Comparison of ENCODE assay signal across 30 mouse cellular contexts in genomic region chr6:42540681-42541080, GRCm38 (mm10). TPM values are rescaled to one million over a fixed set of nuclear protein-coding genes. Genes with fewer than 3 reads are reported as not detected.
DNase-seq lines count a peak whose midpoint lies in the region; ATAC-seq and TF ChIP-seq lines count a peak whose summit lies in the region.
"Had no signal": no experiment of that assay in that cellular context is flagged by ENCODE, and none has a peak within 500 bp of the region (broad histone marks: within the 10 kb centered on the region; RNA-seq: fewer than 3 reads in every experiment).

No protein-coding gene starts in this region.

- H3K4me1 ChIP-seq in embryonic fibroblast, embryonic 13.5 days (ENCODE audit: control insufficient read depth, insufficient read depth, low read length) = peaks cover 11% of the 10 kb centered on the region
- H3K4me1 ChIP-seq: forebrain, embryonic 12.5 days; hindbrain, embryonic 10.5 days; kidney, embryonic 15.5 days had no signal

- peak; percentile 8 for DNase-seq in embryo, embryonic 10 days (ENCODE audit: low spot score)
- no peak for DNase-seq in embryo, embryonic 9.5 days (ENCODE audit: extremely low spot score)
- DNase-seq in embryo, embryonic 10.5 days (ENCODE audit: low spot score) = peak; percentile 37
- no peak for DNase-seq in MN1 (ENCODE audit: low spot score)
- DNase-seq in gastrocnemius, adult 8-10 months (ENCODE audit: low spot score in 2 of 2) = no peak
- DNase-seq: adrenal gland, adult 8-10 months; adrenal gland, postnatal 36 days; cerebellum, adult 11 months; cerebellum, adult 8-10 months; cerebellum, postnatal 14 days; gastrocnemius, adult 2 months; gastrocnemius, postnatal 36 days; heart, adult 2 months; kidney, adult 2 months had no signal

- no peak for TF ChIP-seq POLR2A in embryonic fibroblast, embryonic 13.5 days (IDR thresholded peaks at IDR 0.05; ENCODE audit: low read depth, low read length)

- peak overlapping the region; percentile 98 for H3K27ac ChIP-seq in embryonic fibroblast, embryonic 13.5 days (ENCODE audit: insufficient read depth, low read length)
- H3K27ac ChIP-seq: embryonic facial prominence, embryonic 15.5 days; forebrain, embryonic 12.5 days; gastrocnemius, adult 2 months; heart, adult 2 months; hindbrain, embryonic 10.5 days; hindbrain, embryonic 14.5 days; kidney, embryonic 15.5 days had no signal

- TF ChIP-seq CTCF in embryonic fibroblast, embryonic 13.5 days (IDR thresholded peaks at IDR 0.05; ENCODE audit: borderline replicate concordance, insufficient read depth, low read length) = no peak

- H3K4me3 ChIP-seq in embryonic fibroblast, embryonic 13.5 days (ENCODE audit: insufficient read depth, low read length) = no peak overlapping the region
- H3K4me3 ChIP-seq: embryonic facial prominence, embryonic 15.5 days; forebrain, embryonic 12.5 days; gastrocnemius, adult 2 months; heart, adult 2 months; hindbrain, embryonic 10.5 days; kidney, embryonic 15.5 days had no signal

- no peak for ATAC-seq in erythroblast, adult 5-6 weeks (replicated peaks; ENCODE audit: low FRiP score, poor library complexity, severe bottlenecking)
- ATAC-seq: forebrain, embryonic 16.5 days; intestine, embryonic 16.5 days had no signal

RNA-seq across cellular contexts. Expression of gene Olfr455, which starts 6.7 kb away (rescaled TPM):
- polyA plus RNA-seq in embryonic fibroblast, embryonic 13.5 days (2011; ENCODE audit: insufficient read length, low read depth, missing spikeins) = not detected in 2 replicates
- total RNA-seq in erythroblast, adult 5-6 weeks (2015; ENCODE audit: low replicate concordance) = not detected in 2 replicates
- not detected in 2 replicates for total RNA-seq in erythroblast, adult 5-6 weeks (2017; ENCODE audit: low replicate concordance)
- total RNA-seq in gastrocnemius, adult 8-10 months (2022) = not detected
- total RNA-seq: adrenal gland, adult 8-10 months; adrenal gland, postnatal 36 days; CH12.LX; common myeloid progenitor, adult 5-6 weeks; gastrocnemius, adult 2 months; gastrocnemius, postnatal 36 days; heart, adult 2 months; heart, postnatal 25 days had no signal
- polyA plus RNA-seq: brain, embryonic 14.5 days; embryonic facial prominence, embryonic 15.5 days; forebrain, embryonic 12.5 days; forebrain, embryonic 16.5 days; heart, adult 2 months; heart, embryonic 11.5 days; heart, embryonic 16.5 days; hindbrain, embryonic 10.5 days; hindbrain, embryonic 14.5 days; intestine, embryonic 16.5 days; kidney, adult 2 months; kidney, embryonic 15.5 days had no signal

RNA-seq across cellular contexts. Expression of gene Olfr456, which starts 53.7 kb away (rescaled TPM):
- polyA plus RNA-seq in embryonic fibroblast, embryonic 13.5 days (2011; ENCODE audit: insufficient read length, low read depth, missing spikeins) = not detected in 2 replicates
- total RNA-seq in erythroblast, adult 5-6 weeks (2015; ENCODE audit: low replicate concordance) = not detected in 2 replicates
- not detected in 2 replicates for total RNA-seq in erythroblast, adult 5-6 weeks (2017; ENCODE audit: low replicate concordance)
- not detected for total RNA-seq in gastrocnemius, adult 8-10 months (2022)
- total RNA-seq: adrenal gland, adult 8-10 months; adrenal gland, postnatal 36 days; CH12.LX; common myeloid progenitor, adult 5-6 weeks; gastrocnemius, adult 2 months; gastrocnemius, postnatal 36 days; heart, adult 2 months; heart, postnatal 25 days had no signal
- polyA plus RNA-seq: brain, embryonic 14.5 days; embryonic facial prominence, embryonic 15.5 days; forebrain, embryonic 12.5 days; forebrain, embryonic 16.5 days; heart, adult 2 months; heart, embryonic 11.5 days; hindbrain, embryonic 10.5 days; hindbrain, embryonic 14.5 days; intestine, embryonic 16.5 days; kidney, adult 2 months; kidney, embryonic 15.5 days had no signal

RNA-seq across cellular contexts. Expression of gene Tcaf3, which starts 56.8 kb away (rescaled TPM):
- not detected in 2 replicates for polyA plus RNA-seq in embryonic fibroblast, embryonic 13.5 days (2011; ENCODE audit: insufficient read length, low read depth, missing spikeins)
- total RNA-seq in erythroblast, adult 5-6 weeks (2015; ENCODE audit: low replicate concordance) = not detected in 2 replicates
- total RNA-seq in erythroblast, adult 5-6 weeks (2017; ENCODE audit: low replicate concordance) = 0.42 TPM in 1 of 2 replicates, not detected in the other
- total RNA-seq in gastrocnemius, adult 8-10 months (2022) = not detected
- total RNA-seq: adrenal gland, adult 8-10 months; adrenal gland, postnatal 36 days; CH12.LX; common myeloid progenitor, adult 5-6 weeks; gastrocnemius, adult 2 months; gastrocnemius, postnatal 36 days; heart, adult 2 months; heart, postnatal 25 days had no signal
- polyA plus RNA-seq: brain, embryonic 14.5 days; C2C12; forebrain, embryonic 12.5 days; forebrain, embryonic 16.5 days; heart, adult 2 months; heart, embryonic 11.5 days; heart, embryonic 16.5 days; hindbrain, embryonic 10.5 days; intestine, embryonic 16.5 days; kidney, adult 2 months; kidney, embryonic 15.5 days had no signal

Comparison
In these comparisons a context has a peak if more than half of its experiments do, and no peak if none do; other contexts are left out.
1. DNase-seq: peak in embryo, embryonic 10 days (single experiment) and embryo, embryonic 10.5 days (single experiment); none in embryo, embryonic 9.5 days (single experiment), MN1 (single experiment) and gastrocnemius, adult 8-10 months (0 of 2).